Mouse (Mus musculus): ENCODE measurements around the gene Cat. TPM values are rescaled to one million over a fixed set of nuclear protein-coding genes. Genes with fewer than 3 reads are reported as not detected.

The Cat gene
- total RNA-seq (2021): 10 to 100 TPM; 40.2 to 51.7 TPM

DNA sequence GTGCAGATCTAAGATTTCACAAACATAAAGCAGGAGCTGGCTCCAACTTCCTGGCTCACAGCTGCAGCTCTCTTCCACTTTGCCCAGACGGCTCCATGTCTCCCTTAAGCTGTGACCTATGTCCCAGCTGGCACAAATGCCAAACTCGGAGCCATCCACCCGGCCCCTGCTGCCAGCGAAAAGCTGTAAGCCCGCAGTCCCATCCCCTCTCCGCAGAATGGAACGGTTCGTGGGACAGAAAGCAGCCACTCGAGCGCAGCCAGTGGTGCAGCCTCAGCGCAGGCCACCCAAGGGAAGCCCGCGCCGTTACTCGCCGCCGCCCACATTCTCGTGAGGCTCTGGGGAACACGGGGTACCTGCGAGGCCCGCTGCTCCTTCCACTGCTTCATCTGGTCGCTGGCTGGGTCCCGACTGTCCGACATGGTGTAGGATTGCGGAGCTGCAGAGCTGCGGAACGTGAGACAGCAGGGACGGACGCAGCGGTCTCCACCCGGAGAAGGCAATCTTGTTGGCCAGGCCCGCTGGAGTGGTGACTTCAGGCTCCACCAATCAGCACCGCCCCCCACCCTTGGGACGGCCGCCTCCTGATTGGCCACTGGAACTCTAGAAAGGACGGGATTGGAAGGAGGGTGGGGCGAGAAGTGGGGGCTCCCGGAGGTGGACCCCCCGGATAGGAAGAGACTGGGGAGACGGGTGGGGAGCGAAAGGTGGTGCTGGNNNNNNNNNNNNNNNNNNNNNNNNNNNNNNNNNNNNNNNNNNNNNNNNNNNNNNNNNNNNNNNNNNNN is at the start of gene Cat:
TSS of gene Cat (minus strand) at position 544 of the 785 bp plus-strand sequence.
- intact Hi-C loops (cut with DNase I): no loop called here
- peak; percentile 93 to 95 for DNase-seq (ENCODE audit: low spot score in 2 of 2)

DNA sequence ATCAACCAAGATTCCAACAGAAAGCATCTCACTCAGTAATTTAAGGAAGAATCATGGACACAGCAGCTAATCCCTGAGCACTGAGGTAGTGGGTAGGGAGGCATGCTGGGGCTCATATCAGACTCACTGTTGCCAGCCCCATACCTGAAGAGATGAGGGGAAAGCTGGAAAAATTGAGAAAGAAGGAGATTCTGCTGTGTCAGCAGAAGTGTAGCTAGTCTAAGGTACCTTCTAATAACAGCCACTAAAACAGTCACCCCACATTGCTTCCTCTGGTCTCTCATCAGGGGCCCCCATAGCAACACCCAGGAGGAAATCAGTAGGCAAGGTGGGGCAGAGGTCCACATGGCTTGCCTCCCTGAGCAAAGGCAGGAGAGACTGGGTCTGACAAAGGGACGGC is 40.6 kb upstream of the Cat start:
- intact Hi-C loops (cut with DNase I): no loop called here

DNA sequence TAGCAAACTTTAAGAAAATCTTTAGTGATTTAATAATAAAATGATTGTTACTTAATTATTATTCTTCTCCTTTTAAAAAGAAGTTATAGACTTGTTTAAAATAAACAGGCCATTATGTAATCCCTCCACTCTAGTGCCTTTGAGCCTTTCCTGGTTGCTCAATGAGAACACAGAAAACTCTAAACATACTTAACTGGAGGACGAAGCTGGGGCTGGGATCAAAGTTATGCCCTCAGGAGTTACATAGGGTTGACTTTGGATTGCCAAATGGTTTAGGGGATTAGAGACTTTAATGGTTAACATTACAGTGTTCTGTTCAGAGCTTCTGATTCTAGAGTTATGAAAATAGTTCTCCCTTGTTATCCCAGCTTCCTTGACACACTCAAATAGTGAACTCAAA is 31.5 kb upstream of the Cat start:
- DNase-seq (ENCODE audit: low spot score in 2 of 2): no peak
- intact Hi-C loops (cut with DNase I): no loop called here

More for the DNA sequence above, 40.6 kb upstream of the Cat start:
- no peak for DNase-seq (ENCODE audit: low spot score in 2 of 2)

DNA sequence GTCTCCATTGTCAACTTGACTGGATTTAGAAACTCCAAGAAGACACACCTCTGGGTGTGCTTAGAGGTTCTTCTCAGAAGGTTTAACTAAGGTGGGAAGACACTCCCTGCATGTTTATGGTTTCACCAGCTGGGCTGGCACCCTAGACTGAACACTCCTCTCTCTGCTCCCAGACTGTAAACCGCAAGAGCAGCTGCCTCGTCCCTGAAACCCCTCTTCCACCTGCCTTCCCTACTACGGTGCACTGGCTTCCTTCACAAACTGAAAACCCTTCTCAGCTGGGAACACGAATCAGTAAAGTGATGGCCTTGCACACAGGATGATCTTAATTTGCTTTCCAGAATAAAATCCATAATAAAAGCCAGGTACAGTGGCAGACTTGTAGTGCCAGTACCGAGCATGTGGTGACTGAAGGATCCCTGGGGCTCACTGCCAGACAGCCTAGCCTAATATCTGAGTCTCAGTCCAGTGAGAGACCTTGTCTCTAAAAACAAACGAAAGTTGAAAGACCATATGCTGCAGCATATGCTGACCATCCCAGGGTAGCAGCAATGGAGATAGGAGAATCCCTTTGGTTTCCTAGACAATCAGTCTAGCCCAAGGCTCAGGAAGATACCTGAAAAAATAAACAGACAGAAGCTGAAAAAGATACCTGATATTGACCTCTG is 30.7 kb upstream of the Cat start:
- no peak for DNase-seq (ENCODE audit: low spot score in 2 of 2)
- intact Hi-C loops (cut with DNase I): no loop called here

DNA sequence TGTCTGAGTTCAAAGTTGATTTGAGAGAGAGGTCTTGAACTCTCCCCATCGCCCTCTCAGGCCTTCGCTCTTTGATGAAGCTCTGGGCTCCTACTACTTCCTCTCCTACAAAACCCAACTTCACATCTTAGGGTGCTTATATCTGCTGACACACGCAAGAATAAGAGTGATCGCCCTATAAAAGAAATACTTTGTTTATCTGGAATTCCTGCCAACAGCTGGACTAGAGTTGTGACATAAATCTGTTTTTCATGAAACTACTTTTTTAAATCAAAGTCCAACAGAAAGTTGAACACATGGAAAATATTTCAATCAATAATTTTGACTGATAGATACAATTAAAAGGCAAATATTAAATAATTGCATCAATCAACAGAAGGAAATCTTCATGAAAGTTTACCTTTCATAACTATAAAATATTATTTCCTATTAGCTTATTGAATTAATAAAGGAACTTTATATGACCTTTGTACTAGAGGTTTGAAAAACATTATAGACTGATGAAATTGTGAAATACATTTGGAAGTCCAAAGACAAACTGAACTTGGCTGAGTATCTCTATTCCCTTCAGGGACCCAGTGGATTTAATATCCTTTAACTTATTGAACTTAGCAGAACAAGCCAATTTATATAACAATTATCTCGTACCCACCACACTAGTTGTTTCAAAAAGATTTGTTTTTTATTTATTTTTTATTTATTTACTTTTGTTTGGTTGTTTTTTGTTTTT is 27.3 kb upstream of the Cat start:
- intact Hi-C loops (cut with DNase I): no loop called here
- DNase-seq (ENCODE audit: low spot score in 2 of 2): no peak

DNA sequence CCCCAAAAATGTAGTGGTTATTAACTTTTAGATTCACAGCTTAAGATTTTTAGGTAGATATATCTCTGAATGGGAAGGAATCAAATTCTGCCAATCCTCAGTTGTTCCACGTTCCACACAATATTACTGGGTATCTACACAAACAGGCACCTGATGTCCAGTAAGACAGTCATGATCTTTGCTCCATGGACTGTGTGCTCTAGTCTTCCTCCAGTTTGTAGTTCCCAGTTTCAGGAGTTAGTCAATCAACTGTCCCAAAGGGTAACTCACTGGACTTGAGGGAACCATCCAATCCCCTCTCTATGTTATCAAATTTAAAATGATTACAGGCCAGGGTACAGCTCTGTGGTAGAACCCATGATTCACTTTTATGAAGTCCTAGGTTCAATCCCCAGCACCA is 26.7 kb upstream of the Cat start:
- intact Hi-C loops (cut with DNase I): no loop called here
- no peak for DNase-seq (ENCODE audit: low spot score in 2 of 2)

DNA sequence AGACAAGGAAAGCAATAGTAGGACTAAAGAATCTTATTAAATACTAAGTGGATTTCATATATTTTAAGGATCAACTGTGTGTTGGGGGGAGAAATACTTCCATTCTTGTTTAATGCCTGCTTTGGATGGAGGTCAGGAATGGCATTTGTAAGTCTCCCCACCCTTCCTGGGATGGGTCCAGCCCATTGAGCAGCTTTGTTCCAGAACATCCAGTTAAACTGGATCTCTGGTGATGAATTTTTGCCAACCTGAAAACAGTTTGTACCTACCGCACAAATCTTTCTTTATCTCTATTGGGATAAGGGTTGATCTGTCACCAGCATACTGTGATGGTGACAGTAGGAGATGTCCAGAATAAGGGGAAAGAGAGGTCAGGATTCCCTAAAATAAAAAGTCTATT is 26.1 kb upstream of the Cat start:
- intact Hi-C loops (cut with DNase I): no loop called here
- no peak for DNase-seq (ENCODE audit: low spot score in 2 of 2)

DNA sequence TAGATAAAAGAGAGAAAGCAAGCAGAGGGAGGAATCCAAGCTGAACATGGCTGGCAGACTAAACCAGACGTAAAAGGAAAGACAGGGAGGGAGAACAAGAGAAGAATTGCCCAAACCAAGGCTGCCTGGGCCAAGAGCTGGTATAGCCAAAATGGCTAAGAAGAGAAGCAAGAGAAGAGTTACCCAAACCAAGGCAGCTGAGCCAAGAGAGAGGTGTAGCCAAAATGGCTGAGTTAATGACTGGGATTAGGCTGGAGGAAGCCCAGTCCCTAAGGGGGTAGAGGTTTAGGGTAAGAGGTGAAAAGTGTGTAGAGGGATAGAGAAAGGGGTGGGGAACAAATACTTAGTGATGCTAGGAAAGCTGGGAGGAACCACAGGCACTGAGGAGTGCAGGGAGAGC is 22.7 kb upstream of the Cat start:
- intact Hi-C loops (cut with DNase I): no loop called here
- no peak for DNase-seq (ENCODE audit: low spot score in 2 of 2)

DNA sequence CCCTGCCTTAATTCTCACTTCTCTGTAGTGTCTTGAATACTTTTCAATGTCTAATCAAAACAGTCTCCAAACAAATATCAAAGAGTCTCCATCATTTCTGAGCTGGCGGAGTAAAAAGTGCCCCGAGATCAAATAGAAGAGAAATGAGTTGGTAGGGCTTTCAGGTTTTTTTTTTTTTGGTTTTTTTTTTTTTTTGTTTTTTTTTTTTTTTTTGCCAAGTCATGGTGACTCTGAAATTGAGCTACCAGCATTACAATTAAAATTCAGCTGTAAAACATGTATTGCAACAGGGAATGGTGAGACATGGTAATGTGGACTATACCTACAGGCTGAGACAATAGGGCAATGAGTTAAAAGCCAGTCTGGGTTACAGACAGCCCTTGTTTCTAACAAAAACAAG is 21.0 kb upstream of the Cat start:
- DNase-seq (ENCODE audit: low spot score in 2 of 2): no peak
- intact Hi-C loops (cut with DNase I): no loop called here

DNA sequence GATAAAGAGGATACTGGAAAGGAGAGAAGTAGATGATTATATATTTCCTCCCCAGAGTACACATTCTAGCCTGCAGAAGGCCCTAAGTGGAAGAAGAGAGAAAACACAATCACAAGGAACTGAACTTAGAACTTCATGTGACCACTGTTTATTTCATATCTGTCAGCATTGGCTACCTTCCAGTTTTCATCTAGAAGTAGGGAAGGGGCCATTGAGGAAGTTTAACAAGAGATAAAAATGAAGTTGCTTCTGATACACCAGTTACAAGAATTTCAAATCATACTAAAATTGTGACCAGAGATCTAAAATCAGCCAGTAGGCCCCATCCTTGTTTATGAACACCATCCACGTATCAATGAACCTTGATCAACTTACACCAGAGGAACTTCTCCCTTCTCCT is 19.5 kb upstream of the Cat start:
- intact Hi-C loops (cut with DNase I): no loop called here
- DNase-seq (ENCODE audit: low spot score in 2 of 2): no peak

DNA sequence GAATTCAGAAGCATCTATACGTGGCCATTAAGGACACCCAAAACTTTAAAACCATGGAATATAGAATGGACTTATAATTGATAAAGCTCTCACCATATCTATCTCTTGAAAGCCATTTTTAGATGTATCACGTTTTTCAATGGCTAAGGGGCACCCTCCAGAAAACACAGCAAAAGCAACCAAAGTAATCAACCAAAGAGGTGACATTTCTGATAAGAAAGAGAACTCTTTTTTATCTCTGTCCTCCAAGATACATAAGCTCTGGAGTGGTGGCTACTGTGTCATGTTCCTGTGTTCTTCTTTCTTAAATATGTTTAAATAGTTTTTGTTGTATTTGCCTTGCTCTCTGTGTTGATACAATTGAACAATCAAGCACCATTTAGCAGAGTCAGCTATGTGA is 15.8 kb upstream of the Cat start:
- DNase-seq (ENCODE audit: low spot score in 2 of 2): no peak
- intact Hi-C loops (cut with DNase I): no loop called here

DNA sequence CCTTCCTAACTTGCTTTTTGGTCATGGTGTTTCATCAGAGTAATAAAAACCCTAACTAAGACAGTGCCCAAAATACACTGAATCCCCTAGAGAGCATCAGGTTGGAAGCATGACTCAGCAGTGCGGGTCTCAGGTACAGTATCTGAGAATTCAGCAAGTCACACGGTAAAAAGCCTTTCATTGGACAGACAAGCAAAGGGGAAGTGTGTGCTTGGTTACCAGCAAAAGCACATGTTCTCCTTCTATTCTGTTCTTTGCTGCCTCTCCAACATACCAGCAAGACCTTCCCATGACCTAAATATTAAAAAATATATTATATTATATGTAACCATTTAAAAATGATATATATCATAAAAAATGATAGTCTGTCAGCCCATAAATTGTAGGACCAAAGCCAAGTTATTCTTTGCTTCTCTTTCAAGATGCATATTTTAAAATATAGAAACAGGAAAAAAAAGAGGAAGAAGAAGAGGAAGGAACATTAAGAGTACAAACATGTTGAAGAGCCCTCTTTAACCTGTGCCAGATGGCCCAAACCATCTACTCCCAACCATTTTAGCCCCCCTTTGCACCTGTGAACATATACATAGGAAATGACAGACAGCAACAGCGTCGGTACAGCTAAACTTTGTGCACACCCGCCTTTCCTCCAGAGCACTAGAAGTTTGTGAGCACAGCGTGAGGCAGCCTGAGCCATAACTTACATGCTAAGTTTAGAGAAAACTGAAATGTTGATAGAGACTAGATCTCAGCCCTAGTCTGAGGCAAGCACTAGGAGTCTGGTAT is 10.9 kb upstream of the Cat start:
- DNase-seq (ENCODE audit: low spot score in 2 of 2): no peak
- intact Hi-C loops (cut with DNase I): loop anchor here (10.0 kb wide), 1 partner anchor 49 kb away; no protein-coding TSS in a partner anchor

DNA sequence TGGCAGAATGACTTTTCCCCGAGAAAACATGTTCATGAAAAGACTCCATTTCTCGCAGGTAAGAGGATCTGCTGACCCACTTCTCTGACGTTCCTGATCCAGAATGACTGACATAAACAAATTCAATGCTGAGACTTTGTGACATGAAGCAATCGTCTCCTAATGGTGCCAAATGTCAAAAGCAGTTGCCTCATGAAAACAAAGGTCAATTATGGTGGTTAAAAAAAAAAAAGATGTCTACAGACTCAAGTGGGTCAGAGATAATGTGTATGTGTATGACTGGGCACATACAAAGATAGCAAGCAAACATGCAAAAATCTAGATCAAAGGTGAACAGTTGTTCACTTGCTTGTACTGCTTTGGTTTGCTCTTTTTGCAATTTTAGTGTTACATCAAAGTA is 8.9 kb upstream of the Cat start:
- intact Hi-C loops (cut with DNase I): loop anchor here (10.0 kb wide), 1 partner anchor 51 kb away; no protein-coding TSS in a partner anchor
- DNase-seq (ENCODE audit: low spot score in 2 of 2): no peak

DNA sequence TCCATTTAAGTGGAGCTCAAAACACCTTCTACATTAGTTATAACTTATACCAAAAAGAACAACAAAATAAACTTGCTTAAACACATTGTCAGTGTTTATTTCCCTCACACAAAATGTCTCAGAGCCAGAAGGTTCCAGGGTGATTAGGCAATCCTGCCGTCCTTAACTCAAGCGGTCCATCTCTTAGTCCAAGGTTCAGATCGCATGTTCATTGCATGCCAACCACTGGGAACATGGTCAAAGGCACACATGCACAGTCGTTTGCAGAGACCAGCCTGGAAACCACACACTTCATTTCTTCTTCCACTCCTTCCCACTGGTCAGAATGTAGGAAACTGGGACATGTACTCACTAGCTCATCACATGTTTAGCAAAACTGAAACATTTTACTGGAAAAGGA is 7.6 kb upstream of the Cat start:
- DNase-seq (ENCODE audit: low spot score in 2 of 2): no peak

DNA sequence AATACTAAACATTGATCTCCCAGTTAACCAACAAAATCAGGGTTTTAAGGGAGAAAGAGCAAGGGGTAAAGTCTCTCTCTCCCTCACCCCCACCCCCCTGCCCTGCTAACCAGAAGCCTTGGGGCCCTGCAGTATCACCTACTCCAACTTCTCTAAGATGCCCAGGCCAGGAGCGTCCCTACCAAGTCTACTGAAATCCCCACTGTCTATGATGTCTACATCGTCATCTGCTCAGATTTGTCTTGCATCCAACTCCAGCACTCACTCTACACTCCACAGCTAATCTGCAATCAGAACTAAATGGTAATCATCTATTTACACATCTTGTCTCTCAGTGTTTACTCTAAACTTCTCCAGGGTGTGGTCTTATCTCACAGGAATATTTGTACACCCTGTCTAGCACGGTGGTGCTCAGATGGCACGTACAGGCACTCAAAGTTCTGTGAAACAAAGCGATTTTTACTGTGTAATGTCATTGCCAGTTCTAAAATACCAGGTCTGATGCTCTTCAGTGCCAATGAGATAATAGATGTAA is 907 bp downstream of the Cat start:
- no peak for DNase-seq (ENCODE audit: low spot score in 2 of 2)
- intact Hi-C loops (cut with DNase I): no loop called here

More for the DNA sequence above, 7.6 kb upstream of the Cat start:
- intact Hi-C loops (cut with DNase I): loop anchor here (10.0 kb wide), 1 partner anchor 52 kb away; no protein-coding TSS in a partner anchor

DNA sequence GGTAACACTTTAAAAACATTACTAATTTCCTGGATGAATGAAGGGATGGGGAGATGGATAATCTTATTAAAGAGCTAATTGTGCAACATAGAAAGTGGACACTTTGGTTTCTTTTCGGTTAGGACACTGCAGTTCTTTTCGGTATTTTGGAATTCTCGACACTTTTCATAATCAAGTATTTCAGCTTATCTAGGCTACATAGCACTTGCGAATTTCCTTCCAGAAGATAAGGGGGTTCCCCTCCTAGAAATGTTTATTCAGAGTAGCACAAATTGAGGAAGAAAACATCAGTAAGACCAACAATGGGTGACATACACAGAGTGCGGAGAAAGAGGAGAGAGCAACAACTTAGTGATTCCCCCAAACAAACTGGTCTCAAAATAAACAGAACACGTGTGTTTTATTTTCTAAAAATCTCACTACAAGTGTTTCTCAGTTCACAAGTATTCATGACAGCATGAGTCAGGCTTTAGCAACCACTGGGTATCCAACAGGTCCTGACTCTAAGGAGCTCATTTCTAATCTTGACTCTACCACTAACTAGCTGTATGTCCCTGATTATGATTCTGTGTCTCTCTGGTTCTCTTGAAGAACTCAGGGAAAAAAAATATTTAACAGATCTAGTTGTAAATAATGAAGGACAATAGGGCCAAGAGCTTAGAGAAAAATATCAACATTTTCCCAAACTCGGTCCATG is 1.5 kb downstream of the Cat start:
- intact Hi-C loops (cut with DNase I): no loop called here
- no peak for DNase-seq (ENCODE audit: low spot score in 2 of 2)

DNA sequence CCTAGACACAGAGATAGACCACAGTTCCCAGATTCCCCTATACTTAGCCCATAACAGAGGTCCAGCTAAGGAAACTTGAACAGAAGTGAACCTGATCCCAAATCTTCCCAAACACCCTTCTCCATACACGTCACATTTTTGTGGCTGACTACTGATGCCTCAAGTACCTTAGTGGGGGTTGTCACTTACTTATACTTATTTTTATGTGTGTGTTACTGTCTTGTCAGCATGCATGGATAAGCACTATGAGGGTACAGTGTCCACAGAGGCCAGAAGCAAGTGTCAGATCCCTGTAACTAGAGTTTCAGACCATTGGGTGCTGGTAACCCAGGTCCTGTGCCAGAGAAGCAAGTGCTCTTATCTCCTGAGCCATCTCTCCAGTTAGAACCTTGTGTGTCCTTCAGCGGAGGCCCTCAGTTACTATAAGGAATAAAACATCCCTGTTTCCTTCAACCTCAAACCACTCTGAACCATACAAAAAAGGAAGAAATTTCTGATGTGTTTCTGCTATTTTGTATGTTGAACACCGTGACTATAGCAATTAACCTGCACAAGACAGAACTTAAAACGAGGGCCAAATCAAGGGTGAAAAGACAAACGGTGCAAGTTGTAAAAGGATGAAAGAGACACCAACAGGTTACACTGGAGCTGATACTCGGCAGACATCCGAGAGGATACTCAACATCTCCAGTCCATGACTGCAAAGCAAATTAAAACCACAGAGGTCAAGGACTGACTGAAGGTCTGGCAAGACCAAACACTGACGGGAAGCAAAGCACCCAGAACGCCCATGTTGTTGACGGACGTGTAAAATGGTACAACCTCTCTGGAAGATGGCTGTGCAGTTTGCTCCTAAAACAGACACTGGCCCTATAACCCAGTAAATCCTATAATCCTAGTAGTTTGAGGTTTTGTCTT is 3.4 kb downstream of the Cat start:
- intact Hi-C loops (cut with DNase I): no loop called here

DNA sequence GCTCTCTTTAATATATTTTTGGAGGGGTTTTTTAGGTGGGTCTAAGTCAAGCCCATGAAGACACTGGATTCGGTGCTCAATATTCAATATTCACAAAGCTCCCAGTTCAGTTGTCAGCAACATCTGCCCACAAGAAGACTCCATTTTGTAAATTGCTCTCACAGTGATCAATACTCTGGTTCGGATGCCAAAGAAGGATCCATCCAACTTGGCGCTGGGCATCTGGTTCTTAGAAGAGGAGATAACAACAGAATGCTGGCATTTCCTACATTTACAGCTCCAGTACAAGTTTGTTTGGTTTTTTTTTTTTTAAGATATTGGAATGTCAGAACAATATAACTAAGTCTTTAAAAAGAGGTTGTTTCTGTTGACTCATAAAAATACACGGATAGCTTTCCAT is 4.1 kb downstream of the Cat start:
- no peak for DNase-seq (ENCODE audit: low spot score in 2 of 2)
- intact Hi-C loops (cut with DNase I): no loop called here

More for the DNA sequence above, 3.4 kb downstream of the Cat start:
- no peak for DNase-seq (ENCODE audit: low spot score in 2 of 2)
